Mouse (Mus musculus): ENCODE data around the gene Zfp568. TPM values are rescaled to one million over a fixed set of nuclear protein-coding genes. Genes with fewer than 3 reads are reported as not detected.

The Zfp568 gene
- polyA plus RNA-seq, 1 experiment from 2014 or later = 25.0 TPM

- Histone ChIP-seq H3K9ac (replicated peaks; ENCODE audit: low read depth, low read length) (no peak overlapping the region), H3K27ac (ENCODE audit: low read length) (no peak overlapping the region), H3K4me1 (ENCODE audit: control insufficient read depth, insufficient read depth, low read length) (no peaks in the 10 kb centered on the region), H3K9me3 (ENCODE audit: control insufficient read depth, low read depth, low read length) (no peaks in the 10 kb centered on the region), H3K4me2 (replicated peaks; ENCODE audit: low read depth, low read length) (no peak overlapping the region), H3K27me3 (ENCODE audit: control insufficient read depth, insufficient read depth, low read length) (no peaks in the 10 kb centered on the region), H3K4me3 (ENCODE audit: low read depth, low read length) (no peak overlapping the region), H3K36me3 (ENCODE audit: control insufficient read depth, insufficient read depth, low read length) (peaks cover 81% of the 10 kb centered on the region)
- 84% methylated on average over 8 of the region's 8 CpGs for WGBS
- no peak; the same call in 1 of the 2 replicates for ATAC-seq (ENCODE audit: insufficient number of reproducible peaks, insufficient read depth, low FRiP score, low read depth)
Measured at GRCm38 (mm10) chr7:29995134-29995533, 11.4 kb downstream of the Zfp568 start.

GRCm38 (mm10) chr7:30000601-30001000 is 16.8 kb downstream of the Zfp568 start:
- ATAC-seq (ENCODE audit: insufficient number of reproducible peaks, insufficient read depth, low FRiP score, low read depth) = no peak
- Histone ChIP-seq H3K27me3 (ENCODE audit: control insufficient read depth, insufficient read depth, low read length) (no peaks in the 10 kb centered on the region), H3K36me3 (ENCODE audit: control insufficient read depth, insufficient read depth, low read length) (peaks cover 55% of the 10 kb centered on the region), H3K4me2 (replicated peaks; ENCODE audit: low read depth, low read length) (no peak overlapping the region), H3K4me1 (ENCODE audit: control insufficient read depth, insufficient read depth, low read length) (no peaks in the 10 kb centered on the region), H3K9ac (replicated peaks; ENCODE audit: low read depth, low read length) (no peak overlapping the region), H3K4me3 (ENCODE audit: low read depth, low read length) (no peak overlapping the region), H3K27ac (ENCODE audit: low read length) (no peak overlapping the region), H3K9me3 (ENCODE audit: control insufficient read depth, low read depth, low read length) (no peaks in the 10 kb centered on the region)
- WGBS = 69% methylated on average over 5 of the region's 5 CpGs

DNA sequence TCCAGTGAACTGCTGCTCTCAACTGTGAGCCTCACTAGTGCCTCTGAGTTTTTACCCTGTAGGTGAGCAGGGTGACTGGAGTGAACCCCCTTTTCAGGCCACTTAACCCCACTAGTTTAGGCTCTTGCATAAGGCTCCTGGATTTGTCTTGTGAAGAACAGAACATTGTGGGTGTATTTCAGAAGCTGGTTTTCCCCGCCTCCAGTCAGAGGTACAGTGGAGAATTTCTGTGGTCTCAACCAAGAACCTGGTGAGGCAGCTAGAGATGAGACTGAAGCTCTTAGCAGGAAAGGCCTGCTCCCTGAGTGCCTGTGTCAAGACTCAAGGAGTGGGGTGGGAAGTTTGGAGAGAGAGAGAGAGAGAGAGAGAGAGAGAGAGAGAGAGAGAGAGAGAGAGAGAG is 23.8 kb downstream of the Zfp568 start:
- H3K4me3 ChIP-seq (ENCODE audit: low read depth, low read length) = no peak overlapping the region
- H3K9ac ChIP-seq (replicated peaks; ENCODE audit: low read depth, low read length) = no peak overlapping the region
- H3K27ac ChIP-seq (ENCODE audit: low read length) = no peak overlapping the region
- peaks cover 8% of the 10 kb centered on the region; the same call in 1 of the 2 replicates for H3K36me3 ChIP-seq (ENCODE audit: control insufficient read depth, insufficient read depth, low read length)
- no peaks in the 10 kb centered on the region for H3K27me3 ChIP-seq (ENCODE audit: control insufficient read depth, insufficient read depth, low read length)
- no peaks in the 10 kb centered on the region for H3K9me3 ChIP-seq (ENCODE audit: control insufficient read depth, low read depth, low read length)
- 100% methylated on average over 1 of the region's 1 CpGs for WGBS
- ATAC-seq (ENCODE audit: insufficient number of reproducible peaks, insufficient read depth, low FRiP score, low read depth) = no peak
- H3K4me1 ChIP-seq (ENCODE audit: control insufficient read depth, insufficient read depth, low read length) = 0 out of 2 replicates have a peak, but pooled peaks cover 2% of the 10 kb centered on the region
- H3K4me2 ChIP-seq (replicated peaks; ENCODE audit: low read depth, low read length) = no peak overlapping the region

- H3K36me3 ChIP-seq (ENCODE audit: control insufficient read depth, insufficient read depth, low read length) = peaks cover 11% of the 10 kb centered on the region; the same call in 1 of the 2 replicates
- no peak overlapping the region for H3K27ac ChIP-seq (ENCODE audit: low read length)
- no peak overlapping the region for H3K4me2 ChIP-seq (replicated peaks; ENCODE audit: low read depth, low read length)
- H3K27me3 ChIP-seq (ENCODE audit: control insufficient read depth, insufficient read depth, low read length) = no peaks in the 10 kb centered on the region
- WGBS = 72% methylated on average over 6 of the region's 6 CpGs
- H3K4me3 ChIP-seq (ENCODE audit: low read depth, low read length) = no peak overlapping the region
- H3K9me3 ChIP-seq (ENCODE audit: control insufficient read depth, low read depth, low read length) = no peaks in the 10 kb centered on the region
- ATAC-seq (ENCODE audit: insufficient number of reproducible peaks, insufficient read depth, low FRiP score, low read depth) = no peak
- H3K4me1 ChIP-seq (ENCODE audit: control insufficient read depth, insufficient read depth, low read length) = 0 out of 2 replicates have a peak, but pooled peaks cover 2% of the 10 kb centered on the region
- 0 out of 2 replicates have a peak overlapping the region, but pooled peaks have one; percentile 3 for H3K9ac ChIP-seq (replicated peaks; ENCODE audit: low read depth, low read length)
Measured at GRCm38 (mm10) chr7:30008020-30008690, 24.4 kb downstream of the Zfp568 start.

GRCm38 (mm10) chr7:30009321-30010085 is 25.7 kb downstream of the Zfp568 start:
- WGBS = 53% methylated on average over 21 of the region's 21 CpGs
- no peak overlapping the region for H3K27ac ChIP-seq (ENCODE audit: low read length)
- no peak for ATAC-seq (ENCODE audit: insufficient number of reproducible peaks, insufficient read depth, low FRiP score, low read depth)

GRCm38 (mm10) chr7:30010551-30011195 is 26.9 kb downstream of the Zfp568 start:
- Histone ChIP-seq H3K9ac (replicated peaks; ENCODE audit: low read depth, low read length) (no peak overlapping the region), H3K4me2 (replicated peaks; ENCODE audit: low read depth, low read length) (no peak overlapping the region), H3K9me3 (ENCODE audit: control insufficient read depth, low read depth, low read length) (no peaks in the 10 kb centered on the region), H3K27ac (ENCODE audit: low read length) (no peak overlapping the region), H3K4me1 (ENCODE audit: control insufficient read depth, insufficient read depth, low read length) (0 out of 2 replicates have a peak, but pooled peaks cover 2% of the 10 kb centered on the region), H3K4me3 (ENCODE audit: low read depth, low read length) (no peak overlapping the region), H3K27me3 (ENCODE audit: control insufficient read depth, insufficient read depth, low read length) (no peaks in the 10 kb centered on the region), H3K36me3 (ENCODE audit: control insufficient read depth, insufficient read depth, low read length) (peaks cover 27% of the 10 kb centered on the region)
- ATAC-seq (ENCODE audit: insufficient number of reproducible peaks, insufficient read depth, low FRiP score, low read depth) = no peak
- 82% methylated on average over 10 of the region's 10 CpGs for WGBS

More at GRCm38 (mm10) chr7:30009321-30010085, 25.7 kb downstream of the Zfp568 start:
- H3K27me3 ChIP-seq (ENCODE audit: control insufficient read depth, insufficient read depth, low read length) = no peaks in the 10 kb centered on the region
- no peak overlapping the region for H3K4me2 ChIP-seq (replicated peaks; ENCODE audit: low read depth, low read length)
- H3K36me3 ChIP-seq (ENCODE audit: control insufficient read depth, insufficient read depth, low read length) = peaks cover 24% of the 10 kb centered on the region
- H3K9ac ChIP-seq (replicated peaks; ENCODE audit: low read depth, low read length) = no peak overlapping the region
- H3K9me3 ChIP-seq (ENCODE audit: control insufficient read depth, low read depth, low read length) = no peaks in the 10 kb centered on the region
- H3K4me3 ChIP-seq (ENCODE audit: low read depth, low read length) = no peak overlapping the region
- H3K4me1 ChIP-seq (ENCODE audit: control insufficient read depth, insufficient read depth, low read length) = 0 out of 2 replicates have a peak, but pooled peaks cover 2% of the 10 kb centered on the region

DNA sequence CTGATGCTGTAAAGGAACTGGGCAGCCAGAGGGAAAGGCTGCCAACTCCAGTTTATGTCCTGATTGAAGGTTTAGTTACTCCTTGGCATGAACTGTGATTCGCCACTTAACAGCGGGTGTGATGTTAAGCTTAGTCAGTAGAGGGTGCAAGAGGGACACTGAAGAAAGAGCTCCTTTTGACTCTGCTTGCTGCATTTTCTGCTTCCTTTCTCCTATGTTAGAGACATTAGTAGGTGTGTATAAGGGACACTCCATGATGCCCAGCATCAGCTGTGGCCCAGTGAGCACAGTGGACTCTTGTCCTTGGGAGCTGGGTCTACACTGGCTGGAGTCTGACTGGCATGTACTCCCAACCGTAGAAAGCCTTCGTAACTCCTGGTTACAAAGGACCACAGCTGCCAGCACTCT is 29.2 kb downstream of the Zfp568 start:
- H3K9me3 ChIP-seq (ENCODE audit: control insufficient read depth, low read depth, low read length) = no peaks in the 10 kb centered on the region
- H3K27me3 ChIP-seq (ENCODE audit: control insufficient read depth, insufficient read depth, low read length) = no peaks in the 10 kb centered on the region
- no peak overlapping the region for H3K4me2 ChIP-seq (replicated peaks; ENCODE audit: low read depth, low read length)
- H3K4me1 ChIP-seq (ENCODE audit: control insufficient read depth, insufficient read depth, low read length) = 0 out of 2 replicates have a peak, but pooled peaks cover 2% of the 10 kb centered on the region
- H3K9ac ChIP-seq (replicated peaks; ENCODE audit: low read depth, low read length) = no peak overlapping the region
- ATAC-seq (ENCODE audit: insufficient number of reproducible peaks, insufficient read depth, low FRiP score, low read depth) = no peak
- H3K4me3 ChIP-seq (ENCODE audit: low read depth, low read length) = no peak overlapping the region
- 78% methylated on average over 4 of the region's 4 CpGs for WGBS
- H3K27ac ChIP-seq (ENCODE audit: low read length) = no peak overlapping the region
- peaks cover 47% of the 10 kb centered on the region for H3K36me3 ChIP-seq (ENCODE audit: control insufficient read depth, insufficient read depth, low read length)

GRCm38 (mm10) chr7:30017226-30017625 is 33.5 kb downstream of the Zfp568 start:
- Histone ChIP-seq H3K36me3 (ENCODE audit: control insufficient read depth, insufficient read depth, low read length) (peaks cover 74% of the 10 kb centered on the region), H3K9me3 (ENCODE audit: control insufficient read depth, low read depth, low read length) (no peaks in the 10 kb centered on the region), H3K4me1 (ENCODE audit: control insufficient read depth, insufficient read depth, low read length) (no peaks in the 10 kb centered on the region), H3K27me3 (ENCODE audit: control insufficient read depth, insufficient read depth, low read length) (no peaks in the 10 kb centered on the region), H3K4me2 (replicated peaks; ENCODE audit: low read depth, low read length) (no peak overlapping the region), H3K9ac (replicated peaks; ENCODE audit: low read depth, low read length) (no peak overlapping the region), H3K4me3 (ENCODE audit: low read depth, low read length) (no peak overlapping the region), H3K27ac (ENCODE audit: low read length) (no peak overlapping the region)
- no peak for ATAC-seq (ENCODE audit: insufficient number of reproducible peaks, insufficient read depth, low FRiP score, low read depth)
- 95% methylated on average over 6 of the region's 6 CpGs for WGBS

All from stomach, embryonic 14.5 days (tissue).